Mouse (Mus musculus): ENCODE measurements at regions not wholly inside any gene's neighbourhood (a gene's known extent, or its start where the extent isn't known, plus 50 kb on each side); places are given as distances from the start of the nearest gene placed in this dataset.

- DNase-seq (ENCODE audit: low read depth, low spot score) (no peak), ATAC-seq (no peak)
- CTCF ChIA-PET, result no interaction called here
- in situ Hi-C loops (cut with MboI; ENCODE audit: low pct_unique_long_range_greater_than_20kb), result no loop called here
- TF ChIP-seq CTCF (IDR thresholded peaks at IDR 0.05), result no peak
- H3K27me3 ChIP-seq, result no peaks in the 10 kb centered on the region
- POLR2A ChIA-PET, result no interaction called here
Measured at GRCm38 (mm10) chr2:166408009-166408408, 252.5 kb upstream of the Sulf2 start.

DNA sequence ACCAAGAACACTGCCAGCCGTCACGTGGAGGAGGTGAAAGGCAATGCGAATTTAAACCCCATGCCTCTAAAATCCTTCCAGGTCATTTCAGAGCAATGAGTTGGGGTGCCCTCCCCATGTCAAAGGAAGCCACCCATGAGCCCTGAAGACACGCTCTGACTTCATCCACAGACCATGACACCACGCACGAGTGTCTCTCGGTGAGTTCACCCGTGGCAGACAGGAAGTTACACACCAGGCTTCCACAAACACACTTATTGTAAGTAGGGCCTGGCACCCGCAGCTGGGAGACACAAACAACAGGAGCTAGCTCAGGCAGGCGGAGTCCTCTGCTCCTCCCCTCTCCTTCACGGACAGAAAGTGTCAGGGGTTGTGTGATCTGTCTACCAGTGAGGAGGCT, 251.4 kb upstream of the Sulf2 start:
- H3K27me3 ChIP-seq, result no peaks in the 10 kb centered on the region
- CTCF ChIA-PET, result no interaction called here
- POLR2A ChIA-PET, result no interaction called here
- TF ChIP-seq CTCF (IDR thresholded peaks at IDR 0.05), result no peak
- no peak for ATAC-seq
- no peak for DNase-seq (ENCODE audit: low read depth, low spot score)
- in situ Hi-C loops (cut with MboI; ENCODE audit: low pct_unique_long_range_greater_than_20kb), result no loop called here

DNA sequence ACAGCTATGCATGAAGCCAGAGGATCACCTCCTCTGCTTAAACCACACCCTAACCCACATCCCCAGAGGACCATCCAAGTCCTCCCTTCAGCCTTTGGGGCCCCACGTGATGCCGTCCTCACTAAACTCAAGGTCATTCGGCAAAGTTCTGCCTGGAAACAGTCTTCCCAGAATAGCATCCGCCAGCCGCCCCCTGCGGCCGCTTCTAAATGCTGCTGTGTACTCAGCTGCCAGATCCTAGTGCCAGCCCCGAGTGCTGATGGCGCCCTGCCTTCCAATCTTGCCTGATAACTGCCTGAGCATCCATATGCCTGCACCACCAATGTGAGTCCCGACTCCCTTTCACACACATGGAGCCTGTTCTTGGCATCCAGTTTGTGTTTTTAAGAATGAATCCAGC, 247.9 kb upstream of the Sulf2 start:
- DNase-seq (ENCODE audit: low read depth, low spot score), result no peak
- POLR2A ChIA-PET, result no interaction called here
- TF ChIP-seq CTCF (IDR thresholded peaks at IDR 0.05), result no peak
- no peak for ATAC-seq
- H3K27me3 ChIP-seq, result no peaks in the 10 kb centered on the region
- CTCF ChIA-PET, result no interaction called here
- in situ Hi-C loops (cut with MboI; ENCODE audit: low pct_unique_long_range_greater_than_20kb), result no loop called here

- TF ChIP-seq CTCF (IDR thresholded peaks at IDR 0.05), result no peak
- DNase-seq (ENCODE audit: low read depth, low spot score) (no peak), ATAC-seq (no peak)
- POLR2A ChIA-PET, result no interaction called here
- H3K27me3 ChIP-seq, result no peaks in the 10 kb centered on the region
- in situ Hi-C loops (cut with MboI; ENCODE audit: low pct_unique_long_range_greater_than_20kb), result no loop called here
- CTCF ChIA-PET, result interaction anchor here (0.6 kb wide), 1 partner anchor 152 kb away, joined by 3 read pairs; no protein-coding TSS in a partner anchor
Measured at GRCm38 (mm10) chr2:166401860-166402259, 246.4 kb upstream of the Sulf2 start.

GRCm38 (mm10) chr2:166400304-166400703, 244.8 kb upstream of the Sulf2 start:
- no peaks in the 10 kb centered on the region for H3K27me3 ChIP-seq
- no peak for TF ChIP-seq CTCF (IDR thresholded peaks at IDR 0.05)
- ATAC-seq (no peak), DNase-seq (ENCODE audit: low read depth, low spot score) (no peak)
- POLR2A ChIA-PET, result no interaction called here
- in situ Hi-C loops (cut with MboI; ENCODE audit: low pct_unique_long_range_greater_than_20kb), result no loop called here
- CTCF ChIA-PET, result interaction anchor here (1.5 kb wide), 1 partner anchor 32 kb away, joined by 5 read pairs; no protein-coding TSS in a partner anchor

DNA sequence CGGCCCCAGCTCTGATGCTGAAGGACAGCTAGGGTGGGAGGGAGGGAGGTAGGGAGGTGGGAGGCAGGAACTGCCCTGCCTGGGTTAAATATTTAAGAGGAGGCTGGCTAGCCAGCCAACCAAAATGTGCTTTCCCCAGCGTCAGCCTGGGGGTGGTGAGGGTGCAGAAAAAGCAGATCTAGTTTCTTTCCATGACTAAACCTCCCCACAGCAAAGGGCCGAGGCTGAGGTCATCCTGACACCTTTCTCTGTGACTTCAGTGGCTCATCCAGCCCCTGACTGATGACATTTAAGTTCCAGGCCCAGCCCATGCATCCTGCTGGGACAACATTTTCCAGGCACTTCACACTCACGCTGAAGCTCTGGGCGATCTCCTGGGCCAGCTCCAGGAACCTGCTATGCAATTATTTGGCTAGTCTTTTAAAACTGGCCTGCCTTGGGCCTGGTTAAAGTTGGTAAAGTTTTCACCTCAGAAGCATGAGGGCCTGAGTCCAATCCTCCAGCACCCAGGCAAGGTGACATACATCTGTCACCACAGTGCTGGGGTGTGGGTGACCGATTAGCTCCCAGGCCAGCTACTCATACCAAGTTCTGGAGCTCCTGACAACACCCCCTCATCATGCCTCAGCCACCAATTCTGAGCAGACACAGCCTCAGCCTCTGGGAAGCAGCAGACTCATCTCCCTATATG, 243.8 kb upstream of the Sulf2 start:
- ATAC-seq (peak; percentile 81), DNase-seq (ENCODE audit: low read depth, low spot score) (peak; percentile 84)
- POLR2A ChIA-PET, result no interaction called here
- in situ Hi-C loops (cut with MboI; ENCODE audit: low pct_unique_long_range_greater_than_20kb), result no loop called here
- H3K27me3 ChIP-seq, result no peaks in the 10 kb centered on the region
- no peak for TF ChIP-seq CTCF (IDR thresholded peaks at IDR 0.05)
- CTCF ChIA-PET, result interaction anchor here (1.5 kb wide), 1 partner anchor 33 kb away, joined by 5 read pairs; no protein-coding TSS in a partner anchor

DNA sequence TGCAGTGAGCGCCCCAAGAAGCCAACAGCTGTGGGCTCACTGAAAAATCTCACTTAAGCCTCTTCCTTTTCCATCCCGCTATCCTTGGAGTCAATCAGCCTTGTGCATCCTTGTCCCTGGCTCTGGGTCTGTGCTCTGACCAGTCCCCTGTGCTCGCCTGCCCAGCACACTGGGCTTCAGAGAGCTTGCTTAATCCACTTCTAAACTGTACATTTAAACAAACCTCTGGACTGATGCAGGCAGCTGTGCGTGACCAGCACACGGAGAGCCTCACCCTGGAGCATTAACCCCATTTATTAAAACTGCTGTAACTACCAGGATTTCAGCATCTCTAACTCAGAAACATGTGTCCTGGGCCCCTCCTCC, 243.3 kb upstream of the Sulf2 start:
- POLR2A ChIA-PET, result interaction anchor here (0.5 kb wide), 1 partner anchor 140 kb away, joined by 4 read pairs; no protein-coding TSS in a partner anchor
- in situ Hi-C loops (cut with MboI; ENCODE audit: low pct_unique_long_range_greater_than_20kb), result no loop called here

DNA sequence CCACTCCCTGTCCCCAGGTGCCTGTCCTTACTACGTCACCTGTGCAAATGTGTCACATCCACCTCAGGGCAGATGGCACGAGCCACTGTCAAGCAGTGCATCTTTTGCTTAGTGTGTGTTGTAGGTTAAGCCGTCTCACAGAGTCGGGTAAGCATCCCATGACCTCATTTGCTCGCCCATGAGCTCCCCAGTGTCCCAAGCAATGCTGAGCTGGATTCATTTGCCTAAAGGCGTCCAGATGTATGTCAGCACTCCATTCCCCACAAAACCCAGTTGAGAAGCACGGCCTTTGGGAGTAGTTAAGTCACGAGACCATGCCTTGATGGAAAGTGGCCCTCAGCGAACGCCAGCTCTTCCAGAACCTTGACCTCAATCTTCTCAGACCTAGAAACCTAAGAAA, 242.7 kb upstream of the Sulf2 start:
- DNase-seq (ENCODE audit: low read depth, low spot score) (no peak), ATAC-seq (no peak)
- POLR2A ChIA-PET, result interaction anchor here (0.5 kb wide), 1 partner anchor 141 kb away, joined by 4 read pairs; no protein-coding TSS in a partner anchor
- TF ChIP-seq CTCF (IDR thresholded peaks at IDR 0.05), result no peak
- CTCF ChIA-PET, result no interaction called here
- in situ Hi-C loops (cut with MboI; ENCODE audit: low pct_unique_long_range_greater_than_20kb), result no loop called here
- no peaks in the 10 kb centered on the region for H3K27me3 ChIP-seq

More for the DNA sequence above, 243.3 kb upstream of the Sulf2 start:
- DNase-seq (ENCODE audit: low read depth, low spot score), result no peak
- CTCF ChIA-PET, result interaction anchor here (1.5 kb wide), 1 partner anchor 34 kb away, joined by 5 read pairs; no protein-coding TSS in a partner anchor
- TF ChIP-seq CTCF (IDR thresholded peaks at IDR 0.05), result no peak
- H3K27me3 ChIP-seq, result no peaks in the 10 kb centered on the region
- ATAC-seq, result peak; percentile 60

DNA sequence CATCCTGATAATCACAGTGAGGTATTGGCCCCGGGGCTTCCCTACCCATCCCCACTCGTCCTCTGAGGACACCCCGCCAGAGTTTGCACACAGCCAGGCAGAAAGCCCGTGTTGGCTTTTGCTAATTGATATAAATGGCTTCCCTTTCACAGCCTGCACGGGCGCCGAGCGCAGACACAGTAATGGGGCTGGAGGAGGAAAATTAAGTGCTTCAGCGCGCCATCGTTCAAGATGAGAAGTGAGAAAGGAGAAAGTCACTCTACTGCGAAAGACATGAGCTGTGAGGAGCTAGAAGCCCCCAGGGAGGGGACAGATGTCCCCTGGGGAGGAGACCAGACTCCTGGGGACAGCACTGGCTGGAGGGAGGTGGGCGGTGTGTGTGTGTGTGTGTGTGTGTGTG, 239.2 kb upstream of the Sulf2 start:
- ChIA-PET POLR2A (no interaction called here), CTCF (no interaction called here)
- no peak for ATAC-seq
- no peaks in the 10 kb centered on the region for H3K27me3 ChIP-seq
- in situ Hi-C loops (cut with MboI; ENCODE audit: low pct_unique_long_range_greater_than_20kb), result no loop called here
- no peak for DNase-seq (ENCODE audit: low read depth, low spot score)
- no peak for TF ChIP-seq CTCF (IDR thresholded peaks at IDR 0.05)

GRCm38 (mm10) chr2:166391176-166391575, 235.7 kb upstream of the Sulf2 start:
- in situ Hi-C loops (cut with MboI; ENCODE audit: low pct_unique_long_range_greater_than_20kb), result no loop called here
- CTCF ChIA-PET, result no interaction called here
- DNase-seq (ENCODE audit: low read depth, low spot score) (no peak), ATAC-seq (no peak)
- no peak for TF ChIP-seq CTCF (IDR thresholded peaks at IDR 0.05)
- POLR2A ChIA-PET, result no interaction called here
- no peaks in the 10 kb centered on the region for H3K27me3 ChIP-seq

- ATAC-seq (no peak), DNase-seq (ENCODE audit: low read depth, low spot score) (no peak)
- H3K27me3 ChIP-seq, result no peaks in the 10 kb centered on the region
- in situ Hi-C loops (cut with MboI; ENCODE audit: low pct_unique_long_range_greater_than_20kb), result no loop called here
- no peak for TF ChIP-seq CTCF (IDR thresholded peaks at IDR 0.05)
- ChIA-PET POLR2A (no interaction called here), CTCF (no interaction called here)
Measured at GRCm38 (mm10) chr2:166388050-166388449, 232.6 kb upstream of the Sulf2 start.

DNA sequence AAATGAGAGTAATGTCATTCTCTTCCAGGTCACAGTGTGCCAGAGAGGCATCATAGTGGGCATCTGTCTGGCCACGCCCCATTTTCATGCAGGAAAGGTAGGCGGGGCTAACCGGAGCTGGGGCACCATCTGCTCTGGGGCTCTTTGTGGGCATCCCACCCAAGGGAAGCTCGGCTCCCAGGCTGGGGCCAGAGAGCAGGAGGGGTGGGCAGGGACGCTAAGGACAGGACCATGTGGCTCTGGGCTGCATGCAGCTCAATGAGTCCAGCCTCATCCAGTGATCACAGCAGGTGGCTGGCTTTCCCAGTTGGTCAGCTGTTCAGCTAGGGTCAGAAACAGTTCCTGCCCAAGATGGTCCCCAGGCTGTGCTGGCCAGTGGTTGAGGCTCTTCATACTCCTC, 231.4 kb upstream of the Sulf2 start:
- ChIA-PET CTCF (interaction anchor here (1.3 kb wide), 1 partner anchor 12 kb away, joined by 3 read pairs; no protein-coding TSS in a partner anchor), POLR2A (no interaction called here)
- no peak for DNase-seq (ENCODE audit: low read depth, low spot score)
- no peak for ATAC-seq
- TF ChIP-seq CTCF (IDR thresholded peaks at IDR 0.05), result no peak
- H3K27me3 ChIP-seq, result no peaks in the 10 kb centered on the region
- in situ Hi-C loops (cut with MboI; ENCODE audit: low pct_unique_long_range_greater_than_20kb), result no loop called here
